ENCODE assay signal across 8 mouse cellular contexts in the genomic region with DNA sequence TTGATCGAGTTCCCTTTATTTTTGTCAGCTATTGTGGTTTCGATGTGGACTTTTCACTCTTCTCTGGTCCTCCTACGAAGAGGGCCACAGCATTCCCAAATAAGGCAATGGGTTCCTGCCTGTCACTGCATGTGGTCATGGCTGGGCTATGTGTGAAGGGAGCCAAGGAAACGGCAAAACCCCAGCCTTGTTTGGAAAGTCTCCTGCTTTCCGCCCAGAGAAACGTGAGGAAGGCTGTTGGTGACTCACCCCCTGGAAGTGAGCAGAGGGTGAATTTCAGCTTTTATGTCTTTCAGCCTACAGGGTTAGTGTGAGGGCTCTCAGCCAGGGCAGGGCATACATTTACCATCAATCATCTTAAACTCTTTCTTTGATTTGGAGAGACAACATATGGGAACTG.
DNase-seq lines count a peak whose midpoint lies in the region; ATAC-seq and TF ChIP-seq lines count a peak whose summit lies in the region.

No protein-coding gene starts in this region.

- no peaks in the 10 kb centered on the region for H3K36me3 ChIP-seq in hindbrain, embryonic 11.5 days (ENCODE audit: control insufficient read depth, insufficient read depth, low read length)

- no peak overlapping the region for H3K4me2 ChIP-seq in hindbrain, embryonic 11.5 days (replicated peaks; ENCODE audit: low read depth, low read length)

- 0 out of 2 replicates have a peak, but pooled peaks have one; percentile 17 for ATAC-seq in hindbrain, embryonic 11.5 days (ENCODE audit: low FRiP score)
- ATAC-seq in megakaryocyte, adult 5-6 weeks (ENCODE audit: poor library complexity, severe bottlenecking) = peak; percentile 56

- H3K27ac ChIP-seq in hindbrain, embryonic 11.5 days (ENCODE audit: low read depth, low read length) = peak overlapping the region; percentile 79
- H3K27ac ChIP-seq in left cerebral cortex, adult 2 months = peak overlapping the region; percentile 91

- intact Hi-C loops in left cerebral cortex, adult 2 months (cut with DNase I) = loop anchor here (1.0 to 10.0 kb wide), 7 partner anchors 125 to 571 kb away; a partner anchor contains a TSS

- peak; percentile 69 for DNase-seq in adipocyte (ENCODE audit: low spot score)
- peak; percentile 21 for DNase-seq in cerebellum, adult 9-11 months
- DNase-seq in gastrocnemius, adult 18-20 months (ENCODE audit: low spot score) = peak; percentile 55
- peak; percentile 30 for DNase-seq in hindbrain, embryonic 11.5 days (ENCODE audit: low spot score)
- peak in 1 of 2 experiments; percentile 10 for DNase-seq in left cerebral cortex, adult 2 months (ENCODE audit: extremely low spot score in 1 of 2, low spot score in 2 of 2)
- peak; percentile 9 for DNase-seq in right cerebral cortex, postnatal 14 days
- no peak for DNase-seq in spleen, postnatal 14 days (ENCODE audit: low spot score in 2 of 2)

- no peaks in the 10 kb centered on the region for H3K4me1 ChIP-seq in hindbrain, embryonic 11.5 days (replicated peaks; ENCODE audit: control insufficient read depth, insufficient read depth, low read length)

- no peaks in the 10 kb centered on the region for H3K9me3 ChIP-seq in hindbrain, embryonic 11.5 days (ENCODE audit: control insufficient read depth, low read length)

- no peak overlapping the region for H3K4me3 ChIP-seq in hindbrain, embryonic 11.5 days (ENCODE audit: low read depth, low read length)
- H3K4me3 ChIP-seq in left cerebral cortex, adult 2 months = no peak overlapping the region

- 33% methylated on average over 6 of the region's 6 CpGs for WGBS in hindbrain, embryonic 11.5 days

- TF ChIP-seq CTCF in left cerebral cortex, adult 2 months (IDR thresholded peaks at IDR 0.05) = no peak

- H3K9ac ChIP-seq in hindbrain, embryonic 11.5 days (ENCODE audit: low read depth, low read length) = no peak overlapping the region

- 0 out of 2 replicates have a peak, but pooled peaks cover 2% of the 10 kb centered on the region for H3K27me3 ChIP-seq in hindbrain, embryonic 11.5 days (ENCODE audit: control insufficient read depth, insufficient read depth, low read length)

Comparison
In these comparisons a context has a peak if more than half of its experiments do, and no peak if none do; other contexts are left out.
1. DNase-seq: peak in adipocyte (single experiment), cerebellum, adult 9-11 months (single experiment), gastrocnemius, adult 18-20 months (single experiment), hindbrain, embryonic 11.5 days (single experiment) and right cerebral cortex, postnatal 14 days (single experiment); none in spleen, postnatal 14 days (0 of 2).